9 mouse cellular contexts compared by ENCODE assay signal in genomic region chr10:81265540-81265939, GRCm38 (mm10). TPM values are rescaled to one million over a fixed set of nuclear protein-coding genes. Genes with fewer than 3 reads are reported as not detected.
DNase-seq lines count a peak whose midpoint lies in the region; ATAC-seq and TF ChIP-seq lines count a peak whose summit lies in the region.
"Had no signal": no experiment of that assay in that cellular context is flagged by ENCODE, and none has a peak within 500 bp of the region (broad histone marks: within the 10 kb centered on the region; RNA-seq: fewer than 3 reads in every experiment).

No protein-coding gene starts in this region.

- peaks cover 8% of the 10 kb centered on the region for H3K9me3 ChIP-seq in megakaryocyte, embryonic 14.5 days
- H3K9me3 ChIP-seq in forebrain, embryonic 15.5 days = 0 out of 2 replicates have a peak, but pooled peaks cover 2% of the 10 kb centered on the region
- no peaks in the 10 kb centered on the region for H3K9me3 ChIP-seq in liver, embryonic 13.5 days (replicated peaks)
- H3K9me3 ChIP-seq in stomach, postnatal 0 days (ENCODE audit: control insufficient read depth, low read length) = peaks cover 2% of the 10 kb centered on the region; the same call in 1 of the 2 replicates

- peak overlapping the region; percentile 93 for H3K4me3 ChIP-seq in megakaryocyte, embryonic 14.5 days (replicated peaks)
- no peak overlapping the region for H3K4me3 ChIP-seq in forebrain, embryonic 15.5 days
- H3K4me3 ChIP-seq in liver, embryonic 13.5 days (replicated peaks) = peak overlapping the region; percentile 76
- H3K4me3 ChIP-seq in stomach, postnatal 0 days (ENCODE audit: low read depth, low read length) = no peak overlapping the region

- WGBS in forebrain, embryonic 15.5 days = 95% methylated on average over 8 of the region's 8 CpGs
- 86% methylated on average over 8 of the region's 8 CpGs for WGBS in liver, embryonic 13.5 days (ENCODE audit: insufficient replicate concordance)
- WGBS in stomach, postnatal 0 days = 91% methylated on average over 8 of the region's 8 CpGs

- H3K9ac ChIP-seq in forebrain, embryonic 15.5 days (replicated peaks) = no peak overlapping the region
- H3K9ac ChIP-seq in liver, embryonic 13.5 days = peak overlapping the region; percentile 76
- H3K9ac ChIP-seq in stomach, postnatal 0 days (ENCODE audit: low read length) = no peak overlapping the region

- H3K36me3 ChIP-seq in megakaryocyte, embryonic 14.5 days (replicated peaks; ENCODE audit: low read length) = peaks cover 65% of the 10 kb centered on the region
- H3K36me3 ChIP-seq in forebrain, embryonic 15.5 days = 0 out of 2 replicates have a peak, but pooled peaks cover 3% of the 10 kb centered on the region
- H3K36me3 ChIP-seq in liver, embryonic 13.5 days = peaks cover 29% of the 10 kb centered on the region
- peaks cover 10% of the 10 kb centered on the region; the same call in 1 of the 2 replicates for H3K36me3 ChIP-seq in stomach, postnatal 0 days (ENCODE audit: control insufficient read depth, insufficient read depth, low read length)

- DNase-seq in liver, embryonic 13.5 days = no peak
- no peak for DNase-seq in stomach, postnatal 0 days (ENCODE audit: low spot score)
- no peak for DNase-seq in cerebellum, adult 8-10 months
- no peak for DNase-seq in spleen, adult 18-20 months
- DNase-seq: adrenal gland, postnatal 10 days; left cerebral cortex, postnatal 4 days had no signal

- no peak overlapping the region for H3K27ac ChIP-seq in forebrain, embryonic 15.5 days (replicated peaks)
- peak overlapping the region; percentile 58 for H3K27ac ChIP-seq in liver, embryonic 13.5 days
- no peak overlapping the region for H3K27ac ChIP-seq in stomach, postnatal 0 days (replicated peaks)

- no peak for TF ChIP-seq CTCF in stomach, postnatal 0 days (IDR thresholded peaks at IDR 0.05; ENCODE audit: low read depth)

- H3K27me3 ChIP-seq in megakaryocyte, embryonic 14.5 days (replicated peaks) = no peaks in the 10 kb centered on the region
- H3K27me3 ChIP-seq in forebrain, embryonic 15.5 days = no peaks in the 10 kb centered on the region
- peaks cover 2% of the 10 kb centered on the region; the same call in 1 of the 2 replicates for H3K27me3 ChIP-seq in liver, embryonic 13.5 days
- no peaks in the 10 kb centered on the region for H3K27me3 ChIP-seq in stomach, postnatal 0 days (ENCODE audit: control insufficient read depth, insufficient read depth, low read length)

- ATAC-seq in megakaryocyte, adult 5-6 weeks (ENCODE audit: poor library complexity, severe bottlenecking) = no peak
- ATAC-seq in forebrain, embryonic 15.5 days (replicated peaks) = no peak
- no peak for ATAC-seq in liver, embryonic 13.5 days (ENCODE audit: low read depth)
- no peak for ATAC-seq in stomach, postnatal 0 days (ENCODE audit: low FRiP score, low TSS enrichment)

- TF ChIP-seq EP300 in stomach, postnatal 0 days (optimal IDR thresholded peaks at IDR 0.05) = no peak

- H3K4me2 ChIP-seq in forebrain, embryonic 15.5 days (replicated peaks) = peak overlapping the region; percentile 53
- H3K4me2 ChIP-seq in liver, embryonic 13.5 days = peak overlapping the region; percentile 82
- H3K4me2 ChIP-seq in stomach, postnatal 0 days (replicated peaks; ENCODE audit: low read depth) = peak overlapping the region; percentile 64; the same call in 1 of the 2 replicates

- H3K4me1 ChIP-seq in megakaryocyte, embryonic 14.5 days = peaks cover 68% of the 10 kb centered on the region
- H3K4me1 ChIP-seq in forebrain, embryonic 15.5 days = peaks cover 32% of the 10 kb centered on the region
- peaks cover 39% of the 10 kb centered on the region for H3K4me1 ChIP-seq in liver, embryonic 13.5 days (replicated peaks)
- H3K4me1 ChIP-seq in stomach, postnatal 0 days (replicated peaks; ENCODE audit: control insufficient read depth, insufficient read depth) = peaks cover 2% of the 10 kb centered on the region; the same call in 1 of the 2 replicates

RNA-seq across cellular contexts. Expression of gene Mrpl54, which starts 1.2 kb away (rescaled TPM):
- 458 and 769 TPM in 2 replicates for polyA plus RNA-seq in megakaryocyte, embryonic 14.5 days (2012; ENCODE audit: insufficient read depth, low replicate concordance)
- 52.1 and 67.0 TPM in 2 replicates for total RNA-seq in megakaryocyte, adult 5-6 weeks (2015)
- total RNA-seq in megakaryocyte, adult 5-6 weeks (2017) = 97.4 and 154 TPM in 2 replicates
- polyA plus RNA-seq in forebrain, embryonic 15.5 days (2015; fragmentation: Nextera tagmentation; extraction: Ambion mirVana) = 97.3 and 104 TPM in 2 replicates
- polyA plus RNA-seq in liver, embryonic 13.5 days (2015; fragmentation: Nextera tagmentation; extraction: Ambion mirVana) = 130 and 134 TPM in 2 replicates
- polyA plus RNA-seq in stomach, postnatal 0 days (2015; fragmentation: Nextera tagmentation; extraction: Ambion mirVana) = 210 and 215 TPM in 2 replicates

RNA-seq across cellular contexts. Expression of gene Apba3, which starts 1.2 kb away (rescaled TPM):
- 93.1 and 154 TPM in 2 replicates for polyA plus RNA-seq in megakaryocyte, embryonic 14.5 days (2012; ENCODE audit: insufficient read depth, low replicate concordance)
- 16.4 and 20.2 TPM in 2 replicates for total RNA-seq in megakaryocyte, adult 5-6 weeks (2015)
- 11.5 and 15.0 TPM in 2 replicates for total RNA-seq in megakaryocyte, adult 5-6 weeks (2017)
- polyA plus RNA-seq in forebrain, embryonic 15.5 days (2015; fragmentation: Nextera tagmentation; extraction: Ambion mirVana) = 33.5 and 37.5 TPM in 2 replicates
- 24.5 and 26.7 TPM in 2 replicates for polyA plus RNA-seq in liver, embryonic 13.5 days (2015; fragmentation: Nextera tagmentation; extraction: Ambion mirVana)
- polyA plus RNA-seq in stomach, postnatal 0 days (2015; fragmentation: Nextera tagmentation; extraction: Ambion mirVana) = 30.5 and 34.6 TPM in 2 replicates

RNA-seq across cellular contexts. Expression of gene Matk, which starts 12.8 kb away (rescaled TPM):
- polyA plus RNA-seq in megakaryocyte, embryonic 14.5 days (2012; ENCODE audit: insufficient read depth, low replicate concordance) = 6.2 and 21.4 TPM in 2 replicates
- 5.4 and 5.9 TPM in 2 replicates for total RNA-seq in megakaryocyte, adult 5-6 weeks (2015)
- total RNA-seq in megakaryocyte, adult 5-6 weeks (2017) = 7.5 and 8.1 TPM in 2 replicates
- polyA plus RNA-seq in forebrain, embryonic 15.5 days (2015; fragmentation: Nextera tagmentation; extraction: Ambion mirVana) = 22.4 TPM in 2 replicates
- 1.2 and 1.8 TPM in 2 replicates for polyA plus RNA-seq in liver, embryonic 13.5 days (2015; fragmentation: Nextera tagmentation; extraction: Ambion mirVana)
- polyA plus RNA-seq in stomach, postnatal 0 days (2015; fragmentation: Nextera tagmentation; extraction: Ambion mirVana) = 1.0 and 1.6 TPM in 2 replicates

RNA-seq across cellular contexts. Expression of gene Tjp3, which starts 25.8 kb away (rescaled TPM):
- 4.6 and 5.5 TPM in 2 replicates for polyA plus RNA-seq in megakaryocyte, embryonic 14.5 days (2012; ENCODE audit: insufficient read depth, low replicate concordance)
- total RNA-seq in megakaryocyte, adult 5-6 weeks (2015) = 3.4 and 3.7 TPM in 2 replicates
- total RNA-seq in megakaryocyte, adult 5-6 weeks (2017) = 5.0 and 6.5 TPM in 2 replicates
- polyA plus RNA-seq in forebrain, embryonic 15.5 days (2015; fragmentation: Nextera tagmentation; extraction: Ambion mirVana) = 8.5 and 9.0 TPM in 2 replicates
- 0.35 and 0.43 TPM in 2 replicates for polyA plus RNA-seq in liver, embryonic 13.5 days (2015; fragmentation: Nextera tagmentation; extraction: Ambion mirVana)
- 42.5 and 46.0 TPM in 2 replicates for polyA plus RNA-seq in stomach, postnatal 0 days (2015; fragmentation: Nextera tagmentation; extraction: Ambion mirVana)

RNA-seq across cellular contexts. Expression of gene Pip5k1c, which starts 27.2 kb away (rescaled TPM):
- 124 and 136 TPM in 2 replicates for polyA plus RNA-seq in megakaryocyte, embryonic 14.5 days (2012; ENCODE audit: insufficient read depth, low replicate concordance)
- 28.0 and 31.7 TPM in 2 replicates for total RNA-seq in megakaryocyte, adult 5-6 weeks (2015)
- 40.4 and 46.1 TPM in 2 replicates for total RNA-seq in megakaryocyte, adult 5-6 weeks (2017)
- polyA plus RNA-seq in forebrain, embryonic 15.5 days (2015; fragmentation: Nextera tagmentation; extraction: Ambion mirVana) = 123 and 127 TPM in 2 replicates
- polyA plus RNA-seq in liver, embryonic 13.5 days (2015; fragmentation: Nextera tagmentation; extraction: Ambion mirVana) = 13.2 and 16.7 TPM in 2 replicates
- polyA plus RNA-seq in stomach, postnatal 0 days (2015; fragmentation: Nextera tagmentation; extraction: Ambion mirVana) = 19.1 and 21.1 TPM in 2 replicates

Comparison
In these comparisons a context has a peak if more than half of its experiments do, and no peak if none do; other contexts are left out.
1. H3K4me3 ChIP-seq: peak in megakaryocyte, embryonic 14.5 days (single experiment) and liver, embryonic 13.5 days (single experiment); none in forebrain, embryonic 15.5 days (single experiment) and stomach, postnatal 0 days (single experiment).
2. Peak in every context shown above with its lines, with median percentiles within 50 percentile points of each other: H3K4me2 ChIP-seq.